Mouse (Mus musculus): Measurements from ENCODE around the gene Rgl3. TPM values are rescaled to one million over a fixed set of nuclear protein-coding genes. Genes with fewer than 3 reads are reported as not detected.

The Rgl3 gene
- polyA plus RNA-seq, 1 experiment from 2014 or later, result 1.8 TPM

DNA sequence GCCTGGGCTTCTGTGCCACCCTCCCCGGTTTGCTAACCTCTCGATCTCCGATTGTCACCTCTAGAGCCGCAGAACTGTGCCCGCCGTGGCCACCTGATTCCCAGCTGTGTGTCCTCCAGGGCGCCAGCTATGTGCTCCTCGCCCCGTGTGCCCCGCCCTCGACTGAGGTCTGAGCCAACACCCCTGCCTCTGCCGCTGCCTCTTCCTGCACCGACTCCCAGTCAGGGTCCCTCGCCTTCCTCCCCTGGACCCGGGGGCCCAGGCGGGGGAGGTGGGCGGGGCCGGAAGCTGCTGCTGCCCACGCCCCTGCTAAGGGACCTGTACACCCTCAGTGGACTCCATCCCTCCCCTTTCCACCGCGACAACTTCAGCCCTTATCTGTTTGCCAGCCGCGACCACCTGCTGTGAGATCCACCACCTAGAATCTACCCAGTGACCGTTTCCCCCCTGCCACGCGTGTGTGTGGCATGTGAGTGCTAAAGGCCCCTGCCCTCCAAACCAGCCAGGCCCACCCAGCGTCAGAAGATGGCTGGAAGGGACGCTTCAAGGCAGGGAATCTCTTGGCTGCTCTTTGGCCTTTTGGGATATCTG, 41.6 kb downstream of the Rgl3 start:
- Histone ChIP-seq H3K36me3 (ENCODE audit: inconsistent target) (no peaks in the 10 kb centered on the region), H3K4me3 (ENCODE audit: inconsistent target) (no peak overlapping the region), H3K79me2 (ENCODE audit: inconsistent target) (no peaks in the 10 kb centered on the region), H3K27ac (no peak overlapping the region)
- WGBS (ENCODE audit: missing documents), result 4% methylated on average over 25 of the region's 28 CpGs

GRCm38 (mm10) chr9:21944267-21944666, 45.0 kb downstream of the Rgl3 start:
- WGBS (ENCODE audit: missing documents), result 76% methylated on average over 23 of the region's 23 CpGs
- Histone ChIP-seq H3K79me2 (ENCODE audit: inconsistent target) (no peaks in the 10 kb centered on the region), H3K36me3 (ENCODE audit: inconsistent target) (no peaks in the 10 kb centered on the region), H3K4me3 (ENCODE audit: inconsistent target) (no peak overlapping the region), H3K27ac (no peak overlapping the region)

GRCm38 (mm10) chr9:21943638-21944037, 45.6 kb downstream of the Rgl3 start:
- Histone ChIP-seq H3K4me3 (ENCODE audit: inconsistent target) (no peak overlapping the region), H3K27ac (no peak overlapping the region), H3K36me3 (ENCODE audit: inconsistent target) (no peaks in the 10 kb centered on the region), H3K79me2 (ENCODE audit: inconsistent target) (no peaks in the 10 kb centered on the region)
- 84% methylated on average over 12 of the region's 12 CpGs for WGBS (ENCODE audit: missing documents)

GRCm38 (mm10) chr9:21943046-21943445, 46.2 kb downstream of the Rgl3 start:
- no peaks in the 10 kb centered on the region for H3K36me3 ChIP-seq (ENCODE audit: inconsistent target)
- WGBS (ENCODE audit: missing documents), result 83% methylated on average over 10 of the region's 12 CpGs

GRCm38 (mm10) chr9:21938234-21938855, 50.9 kb downstream of the Rgl3 start:
- WGBS (ENCODE audit: missing documents), result 93% methylated on average over 4 of the region's 4 CpGs
- Histone ChIP-seq H3K27ac (no peak overlapping the region), H3K4me3 (ENCODE audit: inconsistent target) (no peak overlapping the region), H3K79me2 (ENCODE audit: inconsistent target) (no peaks in the 10 kb centered on the region), H3K36me3 (ENCODE audit: inconsistent target) (no peaks in the 10 kb centered on the region)

More at GRCm38 (mm10) chr9:21943046-21943445, 46.2 kb downstream of the Rgl3 start:
- Histone ChIP-seq H3K27ac (no peak overlapping the region), H3K79me2 (ENCODE audit: inconsistent target) (no peaks in the 10 kb centered on the region), H3K4me3 (ENCODE audit: inconsistent target) (no peak overlapping the region)

DNA sequence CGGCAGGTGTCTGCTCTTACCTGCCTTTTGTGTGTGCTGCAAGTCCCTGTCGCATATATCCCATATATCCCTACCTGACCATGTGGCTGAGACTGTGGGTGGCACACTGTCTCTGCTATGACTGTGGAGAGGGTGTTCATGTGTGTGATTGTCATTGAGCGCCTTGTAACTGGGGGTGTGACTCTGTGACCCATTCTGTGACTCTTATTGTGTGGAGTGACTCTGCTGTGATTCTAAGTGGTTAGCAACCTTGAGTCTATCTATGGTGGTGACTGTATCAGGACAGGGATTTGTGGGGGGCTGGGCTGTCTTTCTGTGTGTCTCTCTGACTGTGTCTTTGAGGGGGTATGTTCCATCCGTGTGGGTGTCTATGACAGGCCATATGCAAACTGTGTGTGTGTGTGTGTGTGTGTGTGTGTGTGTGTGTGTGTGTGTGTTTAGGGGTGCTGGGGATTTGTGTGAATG, 51.5 kb downstream of the Rgl3 start:
- H3K27ac ChIP-seq, result no peak overlapping the region
- WGBS (ENCODE audit: missing documents), result 94% methylated on average over 4 of the region's 4 CpGs
- H3K36me3 ChIP-seq (ENCODE audit: inconsistent target), result no peaks in the 10 kb centered on the region
- H3K79me2 ChIP-seq (ENCODE audit: inconsistent target), result no peaks in the 10 kb centered on the region
- no peak overlapping the region for H3K4me3 ChIP-seq (ENCODE audit: inconsistent target)

- no peaks in the 10 kb centered on the region for H3K36me3 ChIP-seq (ENCODE audit: inconsistent target)
- no peak within 1 kb of the TSS for H3K27ac ChIP-seq
- WGBS (ENCODE audit: missing documents), result 4% methylated on average over 38 of the region's 43 CpGs
- peak within 1 kb of the TSS; percentile 14; the same call in 1 of the 2 replicates for H3K4me3 ChIP-seq (ENCODE audit: inconsistent target)
- H3K79me2 ChIP-seq (ENCODE audit: inconsistent target), result no peaks in the 10 kb centered on the region
Observed at GRCm38 (mm10) chr9:21936692-21937570, 52.3 kb downstream of the Rgl3 start, which contains the start of gene Plppr2. Gene Plppr2, plus strand, starts transcription at chr9:21937033.

DNA sequence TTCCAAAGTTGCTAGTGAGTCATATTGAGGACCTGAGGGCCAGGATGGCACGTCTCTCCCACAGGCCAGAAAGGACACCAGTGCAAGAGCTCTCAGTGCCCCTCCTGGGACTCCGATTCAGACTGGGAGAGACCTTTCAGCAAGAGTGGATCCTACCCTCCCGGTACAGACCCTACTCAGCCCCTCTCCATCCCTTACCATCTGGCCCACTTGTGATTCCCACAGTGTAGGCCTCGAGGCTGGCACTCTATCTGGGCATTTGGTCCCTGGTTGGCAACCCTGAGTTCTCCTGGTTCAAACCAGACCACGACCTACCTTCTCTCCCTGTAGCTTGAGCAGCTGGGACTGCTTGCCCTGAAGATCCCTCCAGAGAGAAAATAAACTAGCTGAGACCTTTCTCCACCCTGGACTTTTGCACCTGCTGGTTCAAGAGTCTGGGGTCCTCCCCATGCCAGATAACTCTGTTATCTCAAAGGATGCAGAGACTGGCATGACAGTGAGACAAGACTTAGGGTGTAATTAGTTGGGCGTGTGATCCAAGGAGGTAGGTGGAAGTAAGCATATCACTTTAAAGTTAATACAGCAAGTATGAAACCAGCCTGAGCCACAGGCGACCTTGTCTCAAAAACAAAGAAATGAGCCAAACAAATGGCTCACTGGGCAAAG, 53.6 kb downstream of the Rgl3 start:
- no peaks in the 10 kb centered on the region for H3K36me3 ChIP-seq (ENCODE audit: inconsistent target)
- H3K4me3 ChIP-seq (ENCODE audit: inconsistent target), result no peak overlapping the region
- WGBS (ENCODE audit: missing documents), result 85% methylated on average over 7 of the region's 7 CpGs
- no peaks in the 10 kb centered on the region for H3K79me2 ChIP-seq (ENCODE audit: inconsistent target)
- no peak overlapping the region for H3K27ac ChIP-seq

- Histone ChIP-seq H3K4me3 (ENCODE audit: inconsistent target) (no peak overlapping the region), H3K36me3 (ENCODE audit: inconsistent target) (no peaks in the 10 kb centered on the region), H3K79me2 (ENCODE audit: inconsistent target) (no peaks in the 10 kb centered on the region), H3K27ac (no peak overlapping the region)
- WGBS (ENCODE audit: missing documents), result 94% methylated on average over 12 of the region's 12 CpGs
Observed at GRCm38 (mm10) chr9:21934021-21934420, 55.2 kb downstream of the Rgl3 start.

DNA sequence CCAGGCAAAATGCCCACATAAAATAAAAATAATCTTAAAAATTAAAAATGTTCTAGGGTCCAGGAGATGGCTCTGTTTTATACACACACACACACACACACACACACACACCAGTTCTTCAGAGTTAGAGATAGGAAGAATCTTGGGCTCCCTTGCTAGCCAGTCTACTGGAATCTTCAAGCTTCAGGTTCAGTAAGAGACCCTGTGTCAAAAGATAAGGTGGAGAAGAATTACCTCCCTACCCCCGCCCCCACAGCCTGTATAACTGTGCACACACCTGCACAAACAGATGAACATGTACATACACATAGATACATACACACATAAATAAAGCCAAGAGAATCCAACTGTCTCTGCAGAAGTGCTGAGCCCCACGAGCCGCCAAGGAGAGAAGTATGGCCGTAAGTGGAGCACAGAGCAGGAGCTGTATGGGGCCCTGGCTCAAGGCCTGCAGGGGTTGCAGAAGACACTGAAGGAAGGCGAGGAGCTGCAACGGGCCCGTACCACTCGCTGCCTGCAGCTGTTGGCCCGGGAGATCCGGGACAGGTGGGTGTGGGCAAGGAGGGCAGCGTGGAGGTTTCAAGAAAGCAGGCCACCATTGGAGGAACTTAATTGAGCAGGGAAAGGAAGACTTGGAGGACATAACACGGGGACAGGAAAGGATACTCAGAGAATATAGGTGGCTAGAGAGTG, 56.7 kb downstream of the Rgl3 start:
- Histone ChIP-seq H3K27ac (no peak overlapping the region), H3K36me3 (ENCODE audit: inconsistent target) (no peaks in the 10 kb centered on the region), H3K79me2 (ENCODE audit: inconsistent target) (no peaks in the 10 kb centered on the region), H3K4me3 (ENCODE audit: inconsistent target) (no peak overlapping the region)
- WGBS (ENCODE audit: missing documents), result 79% methylated on average over 12 of the region's 12 CpGs

DNA sequence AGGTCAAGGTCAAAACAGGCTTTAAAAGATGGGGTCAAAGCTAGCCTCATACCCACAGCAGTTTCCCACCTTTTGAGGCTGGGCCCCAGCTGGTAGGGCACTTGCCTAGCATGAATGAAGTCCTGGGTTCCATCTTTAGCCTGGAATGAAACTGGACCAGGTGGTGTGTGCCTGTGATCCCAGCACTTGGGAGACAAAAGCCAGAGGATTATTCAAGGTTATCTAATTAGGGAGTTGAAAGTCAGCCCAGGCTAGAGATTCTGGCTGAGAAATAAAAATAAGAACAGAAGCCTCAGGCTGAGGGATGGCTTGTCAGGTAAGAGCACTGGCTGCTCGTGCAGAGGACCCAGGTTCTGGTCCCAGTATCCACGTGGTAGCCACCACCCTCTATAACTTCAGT, 57.2 kb downstream of the Rgl3 start:
- Histone ChIP-seq H3K27ac (no peak overlapping the region), H3K79me2 (ENCODE audit: inconsistent target) (no peaks in the 10 kb centered on the region), H3K36me3 (ENCODE audit: inconsistent target) (no peaks in the 10 kb centered on the region), H3K4me3 (ENCODE audit: inconsistent target) (no peak overlapping the region)
- WGBS (ENCODE audit: missing documents), result 91% methylated on average over 2 of the region's 2 CpGs

DNA sequence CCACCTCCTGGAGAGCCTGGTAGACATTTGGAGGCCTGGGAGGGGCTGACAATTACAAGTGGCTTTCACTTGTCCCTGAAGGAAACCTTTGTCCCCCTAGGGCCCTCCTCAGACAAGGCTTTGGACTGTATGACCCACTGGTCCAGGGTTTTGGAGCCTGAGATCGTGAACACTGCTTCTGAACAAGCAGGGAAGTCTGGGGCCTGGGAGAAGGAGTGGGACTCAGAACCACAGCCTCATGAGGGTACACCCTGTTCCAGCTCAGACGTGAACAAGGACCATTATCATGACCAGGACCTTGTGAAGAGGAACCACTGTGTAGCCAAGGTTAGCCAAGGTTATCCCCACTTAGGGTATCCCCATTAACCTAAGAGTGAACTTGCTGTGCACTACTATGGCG, 60.0 kb downstream of the Rgl3 start:
- Histone ChIP-seq H3K27ac (no peak overlapping the region), H3K4me3 (ENCODE audit: inconsistent target) (no peak overlapping the region), H3K79me2 (ENCODE audit: inconsistent target) (peaks cover 11% of the 10 kb centered on the region; the same call in 1 of the 2 replicates), H3K36me3 (ENCODE audit: inconsistent target) (no peaks in the 10 kb centered on the region)
- 91% methylated on average over 3 of the region's 3 CpGs for WGBS (ENCODE audit: missing documents)

DNA sequence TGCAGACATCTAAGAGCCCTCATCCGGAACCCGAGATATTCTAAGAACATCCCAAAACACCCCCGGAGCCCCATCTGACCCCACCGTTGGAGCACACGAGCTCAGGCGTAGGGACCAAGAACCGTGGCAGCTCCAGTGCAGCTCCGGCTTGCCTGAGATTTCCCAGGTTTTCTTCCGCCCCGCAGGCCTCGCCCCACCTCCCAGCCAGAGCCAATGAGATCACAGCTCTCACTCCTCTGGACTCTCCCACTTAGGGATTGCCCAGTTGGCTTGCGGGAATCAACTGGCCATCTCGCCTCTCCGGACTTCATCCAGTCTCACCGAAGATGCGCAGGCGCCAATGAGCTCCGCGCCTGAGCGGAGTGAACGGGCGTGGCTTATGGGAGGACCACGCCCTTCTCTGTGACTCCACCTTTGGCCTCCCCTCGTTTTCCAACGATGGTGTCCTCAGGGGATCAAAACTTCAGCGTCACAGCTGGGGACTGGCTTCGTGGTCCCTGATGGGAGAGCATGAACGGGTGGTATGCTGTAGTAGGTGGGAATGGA, 62.0 kb downstream of the Rgl3 start, which contains the start of the genes Ccdc159 and Tmem205:
Gene Ccdc159, plus strand, starts transcription at position 264 of the 546 bp plus-strand sequence.
Gene Tmem205, minus strand, starts transcription at position 349 of the 546 bp plus-strand sequence.
- no peaks in the 10 kb centered on the region for H3K36me3 ChIP-seq (ENCODE audit: inconsistent target)
- peak within 1 kb of the TSS; percentile 73 for H3K4me3 ChIP-seq (ENCODE audit: inconsistent target)
- H3K79me2 ChIP-seq (ENCODE audit: inconsistent target), result peaks cover 11% of the 10 kb centered on the region; the same call in 1 of the 2 replicates
- H3K27ac ChIP-seq, result peak within 1 kb of the TSS; percentile 75
- WGBS (ENCODE audit: missing documents), result under 1% methylated on average over 28 of the region's 28 CpGs
